Mouse (Mus musculus): ENCODE measurements around the gene Thegl. TPM values are rescaled to one million over a fixed set of nuclear protein-coding genes. Genes with fewer than 3 reads are reported as not detected.
"Not testable (repeated sequence)": the region's sequence is repeated elsewhere in the genome, so short reads cannot be mapped to it uniquely, and the experiment has no call there.

The Thegl gene
- polyA plus RNA-seq, 1 experiment from 2014 or later = not detected

DNA sequence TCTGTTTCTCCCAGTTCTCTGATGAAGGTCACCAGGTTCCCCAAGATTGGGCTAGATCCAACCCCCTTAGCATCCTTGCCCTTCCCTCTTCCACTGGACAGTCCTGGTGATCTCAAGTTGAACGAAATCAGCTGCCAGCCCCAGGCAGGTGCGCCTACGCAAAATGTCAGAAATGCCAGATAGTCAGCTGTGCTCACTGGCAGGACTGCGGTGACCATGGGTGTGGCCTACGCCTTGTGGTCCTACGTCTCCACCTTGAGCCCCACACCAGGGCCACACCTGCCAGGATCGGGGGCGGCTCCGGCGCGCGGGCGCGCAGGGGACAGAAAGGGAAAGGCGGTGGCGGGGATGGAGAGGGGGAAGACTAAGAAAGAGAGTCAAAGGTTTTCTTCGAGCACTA lies 14.6 kb upstream of the Thegl start:
- H3K4me2 ChIP-seq = no peak overlapping the region
- peaks cover 49% of the 10 kb centered on the region for H3K36me3 ChIP-seq
- 89% methylated on average over 17 of the region's 17 CpGs for whole genome bisulfite sequencing
- no peak overlapping the region for H3K27ac ChIP-seq
- no peaks in the 10 kb centered on the region for H3K27me3 ChIP-seq
- no peaks in the 10 kb centered on the region for H3K4me1 ChIP-seq (replicated peaks)
- ATAC-seq (ENCODE audit: insufficient number of reproducible peaks, insufficient read depth, low FRiP score, low TSS enrichment, low read depth) = no peak
- H3K4me3 ChIP-seq (replicated peaks) = no peak overlapping the region
- no peak overlapping the region for H3K9ac ChIP-seq (replicated peaks)
- H3K9me3 ChIP-seq = no peaks in the 10 kb centered on the region; the same call in 1 of the 2 replicates

DNA sequence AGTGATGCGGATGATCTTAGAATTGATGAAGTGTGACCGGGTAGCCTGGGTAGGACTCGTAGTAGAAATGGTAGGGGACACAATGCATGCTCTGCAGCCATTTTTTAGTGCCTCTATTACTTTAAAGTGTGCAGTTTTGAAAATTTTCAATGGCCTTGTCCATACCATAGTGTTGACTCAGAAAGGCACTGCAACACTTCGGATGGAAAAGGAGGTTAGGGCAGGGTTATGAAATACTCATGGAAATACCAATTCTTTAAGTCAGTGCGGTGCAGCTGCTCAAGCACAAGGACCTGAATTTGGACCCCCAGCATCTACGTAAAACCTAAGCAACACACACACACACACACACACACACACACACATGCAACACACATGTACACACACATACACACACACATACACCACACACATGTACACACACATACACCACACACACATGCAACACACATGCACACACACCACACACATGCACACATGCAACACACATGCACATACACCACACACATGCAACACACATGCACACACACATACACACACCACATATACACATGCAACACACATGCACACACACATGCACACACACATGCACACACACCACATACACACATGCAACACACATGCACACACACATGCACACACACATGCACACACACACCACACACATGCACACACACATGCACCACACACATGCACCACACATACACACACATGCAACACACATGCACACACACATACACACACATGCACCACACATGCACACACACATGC lies 11.6 kb upstream of the Thegl start, which contains the start of gene Arl9:
TSS of gene Arl9 (plus strand) at position 5 of the 771 bp plus-strand sequence.
- no peaks in the 10 kb centered on the region for H3K27me3 ChIP-seq
- ATAC-seq (ENCODE audit: insufficient number of reproducible peaks, insufficient read depth, low FRiP score, low TSS enrichment, low read depth) = no peak
- no peaks in the 10 kb centered on the region for H3K4me1 ChIP-seq (replicated peaks)
- peaks cover 22% of the 10 kb centered on the region for H3K36me3 ChIP-seq
- 97% methylated on average over 6 of the region's 6 CpGs for WGBS
- no peak within 1 kb of the TSS for H3K27ac ChIP-seq
- H3K9ac ChIP-seq (replicated peaks) = no peak within 1 kb of the TSS
- no peaks in the 10 kb centered on the region; the same call in 1 of the 2 replicates for H3K9me3 ChIP-seq
- no peak within 1 kb of the TSS for H3K4me2 ChIP-seq
- no peak within 1 kb of the TSS for H3K4me3 ChIP-seq (replicated peaks)

- H3K4me1 ChIP-seq (replicated peaks) = no peaks in the 10 kb centered on the region
- ATAC-seq (ENCODE audit: insufficient number of reproducible peaks, insufficient read depth, low FRiP score, low TSS enrichment, low read depth) = no peak
- H3K9ac ChIP-seq (replicated peaks) = no peak overlapping the region
- no peaks in the 10 kb centered on the region for H3K9me3 ChIP-seq
- H3K4me2 ChIP-seq = no peak overlapping the region
- no peak overlapping the region for H3K27ac ChIP-seq
- no peaks in the 10 kb centered on the region for H3K36me3 ChIP-seq
- H3K4me3 ChIP-seq (replicated peaks) = no peak overlapping the region
- no peaks in the 10 kb centered on the region for H3K27me3 ChIP-seq
- 92% methylated on average over 9 of the region's 9 CpGs for WGBS
These were observed 5.5 kb upstream of the Thegl start for GRCm38 (mm10) chr5:77010352-77010751.

- Histone ChIP-seq H3K4me2 (no peak overlapping the region), H3K9me3 (no peaks in the 10 kb centered on the region), H3K4me3 (replicated peaks) (no peak overlapping the region), H3K27me3 (peaks cover 5% of the 10 kb centered on the region), H3K9ac (replicated peaks) (no peak overlapping the region), H3K36me3 (no peaks in the 10 kb centered on the region), H3K4me1 (replicated peaks) (no peaks in the 10 kb centered on the region), H3K27ac (no peak overlapping the region)
- 67% methylated on average over 3 of the region's 3 CpGs for WGBS
- ATAC-seq (ENCODE audit: insufficient number of reproducible peaks, insufficient read depth, low FRiP score, low TSS enrichment, low read depth) = no peak
These were observed 4.7 kb upstream of the Thegl start for GRCm38 (mm10) chr5:77011082-77011481.

DNA sequence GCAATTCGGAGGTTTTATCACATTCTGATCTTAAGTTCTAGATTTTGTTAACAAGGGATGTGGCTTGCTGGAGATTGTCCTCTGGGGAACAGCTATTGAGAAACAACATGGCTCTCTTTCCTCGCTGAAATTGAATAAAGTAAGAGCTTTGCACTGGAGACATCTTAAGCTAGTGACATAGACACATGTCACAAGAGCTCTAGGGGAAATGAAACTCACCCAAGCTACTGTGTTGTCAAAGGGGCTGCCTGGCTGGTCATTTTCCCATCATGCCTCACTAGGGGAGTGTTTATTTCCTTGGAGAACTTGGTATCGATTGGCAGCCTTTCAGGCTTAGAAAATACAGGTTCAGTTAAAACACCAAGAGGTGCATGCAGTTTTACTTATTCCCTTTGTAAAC lies 2.7 kb upstream of the Thegl start:
- no peaks in the 10 kb centered on the region for H3K4me1 ChIP-seq (replicated peaks)
- ATAC-seq (ENCODE audit: insufficient number of reproducible peaks, insufficient read depth, low FRiP score, low TSS enrichment, low read depth) = no peak
- no peak overlapping the region for H3K27ac ChIP-seq
- H3K36me3 ChIP-seq = no peaks in the 10 kb centered on the region
- H3K4me2 ChIP-seq = no peak overlapping the region
- H3K27me3 ChIP-seq = peaks cover 15% of the 10 kb centered on the region
- H3K9ac ChIP-seq (replicated peaks) = no peak overlapping the region
- WGBS = 73% methylated on average over 3 of the region's 3 CpGs
- H3K9me3 ChIP-seq = no peaks in the 10 kb centered on the region
- H3K4me3 ChIP-seq (replicated peaks) = no peak overlapping the region

- H3K27me3 ChIP-seq = no peaks in the 10 kb centered on the region
- 83% methylated on average over 3 of the region's 3 CpGs for WGBS
- no peak overlapping the region for H3K4me3 ChIP-seq (replicated peaks)
- H3K36me3 ChIP-seq = no peaks in the 10 kb centered on the region
- H3K27ac ChIP-seq = no peak overlapping the region
- no peak overlapping the region for H3K9ac ChIP-seq (replicated peaks)
- no peak for ATAC-seq (ENCODE audit: insufficient number of reproducible peaks, insufficient read depth, low FRiP score, low TSS enrichment, low read depth)
- no peaks in the 10 kb centered on the region for H3K9me3 ChIP-seq
- H3K4me1 ChIP-seq (replicated peaks) = no peaks in the 10 kb centered on the region
- H3K4me2 ChIP-seq = no peak overlapping the region
These were observed 12.2 kb downstream of the Thegl start for GRCm38 (mm10) chr5:77028034-77028433.

- Histone ChIP-seq H3K9ac (replicated peaks) (no peak overlapping the region), H3K27ac (no peak overlapping the region), H3K4me3 (replicated peaks) (no peak overlapping the region), H3K4me2 (no peak overlapping the region), H3K4me1 (replicated peaks) (no peaks in the 10 kb centered on the region), H3K27me3 (no peaks in the 10 kb centered on the region), H3K9me3 (no peaks in the 10 kb centered on the region), H3K36me3 (no peaks in the 10 kb centered on the region)
- 79% methylated on average over 5 of the region's 5 CpGs for WGBS
- no peak for ATAC-seq (ENCODE audit: insufficient number of reproducible peaks, insufficient read depth, low FRiP score, low TSS enrichment, low read depth)
These were observed 13.9 kb downstream of the Thegl start for GRCm38 (mm10) chr5:77029735-77030134.

DNA sequence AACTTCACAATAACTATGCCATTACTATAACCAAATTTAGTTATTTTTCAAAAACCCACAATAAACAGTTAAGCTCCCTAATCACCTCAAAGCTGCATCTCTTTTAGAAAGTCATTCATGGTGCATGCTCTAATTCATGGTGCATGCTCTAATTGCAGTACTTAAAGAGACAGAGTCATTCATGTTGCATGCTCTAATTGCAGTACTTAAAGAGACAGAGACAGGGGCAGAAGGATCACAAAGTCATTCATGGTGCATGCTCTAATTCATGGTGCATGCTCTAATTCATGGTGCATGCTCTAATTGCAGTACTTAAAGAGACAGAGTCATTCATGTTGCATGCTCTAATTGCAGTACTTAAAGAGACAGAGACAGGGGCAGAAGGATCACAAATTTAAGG lies 19.3 kb downstream of the Thegl start:
- H3K9me3 ChIP-seq; H3K27me3 ChIP-seq; ATAC-seq (ENCODE audit: insufficient number of reproducible peaks, insufficient read depth, low FRiP score, low TSS enrichment, low read depth); H3K4me1 ChIP-seq (replicated peaks); H3K9ac ChIP-seq (replicated peaks); H3K4me3 ChIP-seq (replicated peaks); H3K4me2 ChIP-seq; H3K36me3 ChIP-seq; H3K27ac ChIP-seq: not testable (repeated sequence)

DNA sequence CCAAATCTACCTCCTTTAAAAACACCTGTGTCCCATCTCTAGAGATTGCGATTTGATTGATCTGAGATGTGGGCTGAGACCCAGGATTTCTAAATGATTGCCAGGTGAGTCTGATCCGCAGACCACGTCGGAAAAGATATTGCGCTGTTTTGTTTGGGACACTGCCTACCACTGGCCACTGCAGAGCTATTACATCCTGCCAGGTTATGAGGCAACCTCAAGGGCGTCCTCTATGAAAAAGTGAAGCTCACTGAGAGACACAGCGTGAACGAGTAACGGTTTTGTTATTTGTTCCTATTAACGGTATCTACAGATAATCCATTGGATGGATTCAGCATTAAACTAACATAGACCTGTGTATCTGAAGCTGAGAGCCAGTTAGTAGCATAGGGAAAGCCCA lies 22.6 kb downstream of the Thegl start:
- 84% methylated on average over 10 of the region's 10 CpGs for WGBS
- H3K4me1 ChIP-seq (replicated peaks) = no peaks in the 10 kb centered on the region
- no peak overlapping the region for H3K4me2 ChIP-seq
- ATAC-seq (ENCODE audit: insufficient number of reproducible peaks, insufficient read depth, low FRiP score, low TSS enrichment, low read depth) = no peak
- H3K4me3 ChIP-seq (replicated peaks) = no peak overlapping the region
- H3K27me3 ChIP-seq = no peaks in the 10 kb centered on the region; the same call in 1 of the 2 replicates
- no peaks in the 10 kb centered on the region for H3K36me3 ChIP-seq
- no peak overlapping the region for H3K9ac ChIP-seq (replicated peaks)
- no peak overlapping the region for H3K27ac ChIP-seq
- no peaks in the 10 kb centered on the region for H3K9me3 ChIP-seq

- no peaks in the 10 kb centered on the region for H3K4me1 ChIP-seq (replicated peaks)
- no peaks in the 10 kb centered on the region for H3K9me3 ChIP-seq
- no peak for ATAC-seq (ENCODE audit: insufficient number of reproducible peaks, insufficient read depth, low FRiP score, low TSS enrichment, low read depth)
- H3K4me2 ChIP-seq = no peak overlapping the region
- no peaks in the 10 kb centered on the region; the same call in 1 of the 2 replicates for H3K27me3 ChIP-seq
- no peak overlapping the region for H3K4me3 ChIP-seq (replicated peaks)
- H3K27ac ChIP-seq = no peak overlapping the region
- no peak overlapping the region for H3K9ac ChIP-seq (replicated peaks)
- no peaks in the 10 kb centered on the region for H3K36me3 ChIP-seq
These were observed 23.6 kb downstream of the Thegl start for GRCm38 (mm10) chr5:77039391-77039790.

- WGBS = 74% methylated on average over 5 of the region's 5 CpGs
- no peak overlapping the region for H3K4me2 ChIP-seq
- no peaks in the 10 kb centered on the region for H3K9me3 ChIP-seq
- H3K4me1 ChIP-seq (replicated peaks) = no peaks in the 10 kb centered on the region
- H3K27me3 ChIP-seq = no peaks in the 10 kb centered on the region; the same call in 1 of the 2 replicates
- no peaks in the 10 kb centered on the region for H3K36me3 ChIP-seq
- no peak for ATAC-seq (ENCODE audit: insufficient number of reproducible peaks, insufficient read depth, low FRiP score, low TSS enrichment, low read depth)
- H3K4me3 ChIP-seq (replicated peaks) = no peak overlapping the region
- no peak overlapping the region for H3K9ac ChIP-seq (replicated peaks)
- H3K27ac ChIP-seq = no peak overlapping the region
These were observed 28.5 kb downstream of the Thegl start for GRCm38 (mm10) chr5:77044362-77044761.

GRCm38 (mm10) chr5:77052616-77053015 lies 36.8 kb downstream of the Thegl start:
- Histone ChIP-seq H3K27ac (no peak overlapping the region), H3K27me3 (no peaks in the 10 kb centered on the region), H3K4me2 (no peak overlapping the region), H3K4me1 (replicated peaks) (no peaks in the 10 kb centered on the region), H3K36me3 (no peaks in the 10 kb centered on the region), H3K4me3 (replicated peaks) (no peak overlapping the region), H3K9me3 (no peaks in the 10 kb centered on the region), H3K9ac (replicated peaks) (no peak overlapping the region)
- WGBS = 97% methylated on average over 5 of the region's 5 CpGs
- ATAC-seq (ENCODE audit: insufficient number of reproducible peaks, insufficient read depth, low FRiP score, low TSS enrichment, low read depth) = no peak

Measured in limb, embryonic 12.5 days (tissue).